Mouse (Mus musculus): ENCODE results near the gene Kdm2b.

The Kdm2b gene

DNA sequence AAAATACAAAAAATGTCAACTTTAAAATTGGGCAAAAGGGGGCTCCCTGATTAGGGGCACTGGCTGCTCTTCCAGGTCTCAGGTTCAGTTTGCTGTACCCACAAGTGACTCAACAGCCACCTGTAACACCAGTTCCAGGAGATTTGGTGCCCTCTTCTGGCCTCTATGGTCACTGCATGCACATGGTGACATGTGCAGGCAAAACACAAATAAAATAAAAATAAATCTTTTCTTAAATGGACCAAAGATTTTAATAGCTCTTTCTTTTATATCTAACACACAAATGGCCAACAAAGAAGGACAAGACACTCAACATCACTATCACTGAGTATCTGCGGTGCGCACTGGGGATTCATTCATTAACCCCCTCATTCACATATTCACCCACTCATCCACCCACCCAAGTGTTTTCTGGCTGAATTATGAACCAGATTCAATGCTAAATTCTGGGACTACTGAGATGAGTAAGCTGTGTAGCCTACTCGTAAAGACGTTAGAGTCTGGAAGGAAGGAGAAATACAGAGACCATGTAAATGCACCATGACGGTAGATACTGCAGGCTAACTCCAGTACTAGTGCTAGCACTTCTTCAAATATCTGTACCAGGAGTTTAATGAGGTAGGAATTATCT is 95.5 kb downstream of the Kdm2b start:
- DNase-seq (ENCODE audit: extremely low spot score), result peak; percentile 45

DNA sequence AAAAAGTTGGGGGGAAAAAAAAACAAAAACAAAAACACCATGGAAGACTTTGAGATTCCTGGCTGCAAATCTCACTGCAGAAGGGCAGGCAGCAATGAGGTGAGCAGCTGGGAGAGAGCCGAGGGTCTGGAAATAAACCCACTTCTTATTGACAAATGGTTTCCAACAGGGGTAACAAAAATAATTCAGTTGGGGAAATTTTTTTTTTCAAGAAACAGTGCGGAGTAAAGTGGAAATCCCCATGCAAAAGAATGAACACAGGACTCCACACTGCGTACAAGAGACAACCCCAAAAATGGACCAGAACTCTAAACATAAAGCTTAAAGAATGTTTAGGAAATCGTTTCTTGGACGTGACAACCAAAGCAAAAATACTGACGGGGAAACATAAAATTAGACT is 96.4 kb downstream of the Kdm2b start:
- DNase-seq (ENCODE audit: extremely low spot score), result no peak

DNA sequence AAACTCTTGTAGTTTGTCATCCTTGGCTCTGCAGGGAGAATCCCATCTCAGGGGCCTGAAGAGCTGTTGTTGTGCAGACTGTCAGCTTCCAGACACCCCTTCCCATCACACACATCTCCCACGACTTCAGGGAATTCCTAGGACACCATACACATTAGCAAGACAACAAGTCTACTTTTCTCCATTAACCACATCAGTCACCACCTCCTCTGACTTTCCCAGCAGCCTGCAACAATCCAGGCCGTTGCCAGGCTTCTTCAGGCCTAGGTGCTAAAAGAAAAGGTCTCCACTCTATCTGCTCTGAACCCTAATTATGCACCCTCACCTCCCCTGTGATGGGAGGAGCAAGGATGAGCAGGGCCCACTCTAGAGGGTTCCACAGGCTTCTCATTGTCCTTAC is 99.2 kb downstream of the Kdm2b start:
- DNase-seq (ENCODE audit: extremely low spot score), result no peak

DNA sequence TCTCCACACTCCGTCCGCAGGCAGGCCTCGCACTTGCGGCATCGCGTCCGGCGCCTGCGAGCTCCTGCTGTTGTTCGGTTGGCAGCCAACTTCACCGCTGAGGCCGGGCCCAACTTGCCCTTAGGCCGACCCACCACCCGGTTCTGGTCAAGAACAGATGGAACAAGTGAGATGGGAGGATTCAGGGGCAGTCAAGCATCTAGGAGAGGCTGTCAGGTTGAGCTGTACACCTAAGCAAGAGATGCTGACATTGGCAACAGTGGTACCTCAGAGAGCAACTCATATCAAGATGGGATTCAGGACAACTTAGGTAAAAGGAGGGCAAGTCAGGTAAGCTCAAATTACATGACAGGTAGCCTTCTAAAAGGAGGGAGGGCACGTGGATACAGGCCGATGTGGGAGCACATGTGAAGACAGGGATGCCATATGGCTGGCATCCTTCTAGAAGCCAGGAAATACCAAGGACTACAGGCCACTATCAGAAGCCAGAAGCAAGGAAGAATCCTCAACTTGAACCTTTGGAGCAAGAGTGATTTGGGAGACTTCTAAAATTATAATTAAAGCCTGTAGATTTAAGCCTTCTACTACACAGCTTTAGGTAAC is 100.9 kb downstream of the Kdm2b start:
- no peak for DNase-seq (ENCODE audit: extremely low spot score)

DNA sequence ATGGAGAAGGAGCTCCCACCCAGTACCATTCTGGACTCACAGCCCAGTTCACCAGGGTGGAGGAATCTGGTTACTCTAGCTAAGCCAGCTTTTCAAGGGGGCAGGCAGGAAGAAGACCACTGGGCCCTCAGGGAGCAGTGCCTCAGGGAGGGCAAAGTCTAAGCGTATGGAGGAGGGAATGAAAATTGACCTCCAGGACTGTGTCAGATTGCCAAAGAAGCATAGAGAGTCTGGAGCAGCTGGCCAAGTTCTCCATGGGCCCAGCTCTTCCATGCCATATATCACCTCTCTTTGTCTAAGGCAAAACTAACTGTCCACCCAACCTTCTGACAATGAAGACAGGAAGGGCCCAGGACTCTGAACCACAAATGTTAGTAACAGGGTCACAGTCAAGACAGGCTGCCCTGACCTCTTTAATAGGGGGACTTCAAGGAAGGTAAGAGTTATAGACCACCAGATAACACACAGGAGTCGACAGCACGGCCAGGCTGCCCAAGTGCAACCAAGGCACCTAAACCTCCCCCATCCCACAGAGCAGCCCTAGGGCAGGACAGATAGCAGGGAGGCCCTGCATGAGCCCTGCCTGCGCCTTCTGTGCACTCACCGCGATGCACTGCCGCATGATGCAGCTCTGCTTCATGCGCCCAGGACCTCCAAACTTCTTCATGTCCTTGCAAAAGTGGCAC is 101.6 kb downstream of the Kdm2b start:
- DNase-seq (ENCODE audit: extremely low spot score), result no peak

DNA sequence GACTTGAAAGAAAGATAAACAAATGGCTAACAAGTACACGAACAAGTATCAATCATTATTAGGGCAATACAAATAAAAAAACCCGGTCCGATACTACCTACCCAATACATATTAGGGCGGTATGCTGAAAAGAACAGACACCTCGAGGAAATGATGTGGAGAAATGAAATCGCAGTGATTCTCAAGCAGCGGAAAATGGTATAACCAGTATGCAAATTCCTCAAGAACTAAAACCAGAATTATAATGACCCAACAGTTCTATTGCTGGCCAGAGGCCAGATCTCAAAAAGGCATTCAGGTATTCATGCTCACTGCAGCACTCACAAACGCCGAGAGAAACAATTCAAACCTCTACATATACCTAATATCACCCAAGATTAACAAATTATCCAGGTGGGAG is 102.6 kb downstream of the Kdm2b start:
- no peak for DNase-seq (ENCODE audit: extremely low spot score)

DNA sequence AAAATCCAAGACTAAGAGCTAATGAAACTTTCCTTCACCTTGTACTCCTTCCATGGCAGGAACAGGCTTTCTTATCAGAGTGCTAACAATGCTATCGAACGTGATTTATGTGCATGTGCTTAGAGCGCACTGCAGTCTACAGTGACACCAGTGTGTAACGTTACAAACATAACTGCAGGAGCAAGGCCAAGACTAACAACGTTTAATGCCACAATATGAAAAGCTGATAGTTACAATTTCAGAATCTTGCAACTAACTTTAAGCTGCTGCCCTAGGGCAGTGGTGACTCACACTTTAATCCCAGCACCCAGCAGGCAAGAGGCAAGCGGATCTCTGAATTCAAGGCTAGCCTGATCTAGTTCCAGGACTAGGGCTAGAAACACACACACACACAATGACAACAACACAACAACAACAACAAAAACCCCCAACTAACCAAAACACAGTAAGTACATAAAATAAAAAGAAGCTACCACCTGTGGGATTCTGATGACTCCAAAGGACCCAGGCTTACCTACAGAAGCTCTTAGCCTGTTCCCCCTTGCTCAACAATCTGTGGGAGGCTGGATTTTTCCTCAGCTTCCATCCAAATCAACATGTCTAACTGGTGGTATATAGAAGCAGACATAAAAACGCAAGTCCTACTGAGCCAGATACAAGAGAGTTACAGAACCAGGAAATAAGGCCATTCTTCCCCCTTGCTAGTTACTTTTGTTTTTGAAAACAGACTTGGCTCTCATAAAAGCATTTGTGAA is 104.9 kb downstream of the Kdm2b start:
- no peak for DNase-seq (ENCODE audit: extremely low spot score)

DNA sequence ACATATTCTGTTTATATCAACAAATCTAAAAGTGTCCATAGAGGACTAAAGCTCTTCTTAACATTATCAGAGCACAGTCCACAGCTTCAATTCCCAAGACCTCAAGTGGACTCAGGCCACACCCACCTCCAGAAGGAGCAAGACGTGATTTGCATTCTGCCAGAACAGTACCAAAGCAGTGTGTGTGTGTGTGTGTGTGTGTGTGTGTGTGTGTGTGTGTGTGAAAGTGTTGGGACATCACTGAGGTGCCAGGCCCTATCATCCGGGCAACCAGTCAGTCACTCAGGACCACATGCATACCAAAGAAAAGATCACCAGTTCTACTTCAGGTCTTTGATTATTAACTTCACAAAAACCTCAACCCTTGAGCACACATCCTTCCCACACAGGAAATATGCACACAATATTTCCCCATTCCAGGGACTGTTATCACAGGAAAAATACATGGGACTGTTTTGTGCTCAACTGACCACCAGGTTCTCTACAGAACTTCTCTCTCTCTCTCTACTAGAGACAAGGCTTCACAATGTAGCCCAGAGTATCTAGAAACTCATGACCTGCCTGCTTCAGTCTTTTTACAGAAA is 105.9 kb downstream of the Kdm2b start:
- no peak for DNase-seq (ENCODE audit: extremely low spot score)

DNA sequence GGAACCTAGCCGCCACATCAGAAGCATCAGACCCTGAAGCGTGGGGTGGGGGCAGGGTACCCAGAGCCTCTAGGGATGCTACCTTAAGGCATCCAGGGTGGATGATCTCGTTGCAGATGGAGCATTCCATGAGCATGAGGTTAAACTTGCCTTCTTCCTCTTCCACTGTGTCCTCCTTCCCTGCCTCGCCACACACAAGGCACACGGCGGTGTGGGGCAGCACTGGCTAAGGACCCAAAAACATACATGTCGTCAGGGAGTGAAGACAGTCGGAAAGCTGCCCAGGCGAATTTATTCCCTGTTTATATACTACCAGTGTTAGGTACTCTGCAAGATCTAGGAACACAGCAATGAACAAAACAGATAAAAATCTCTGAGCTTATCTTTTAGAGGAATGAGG is 106.4 kb downstream of the Kdm2b start:
- DNase-seq (ENCODE audit: extremely low spot score), result no peak

DNA sequence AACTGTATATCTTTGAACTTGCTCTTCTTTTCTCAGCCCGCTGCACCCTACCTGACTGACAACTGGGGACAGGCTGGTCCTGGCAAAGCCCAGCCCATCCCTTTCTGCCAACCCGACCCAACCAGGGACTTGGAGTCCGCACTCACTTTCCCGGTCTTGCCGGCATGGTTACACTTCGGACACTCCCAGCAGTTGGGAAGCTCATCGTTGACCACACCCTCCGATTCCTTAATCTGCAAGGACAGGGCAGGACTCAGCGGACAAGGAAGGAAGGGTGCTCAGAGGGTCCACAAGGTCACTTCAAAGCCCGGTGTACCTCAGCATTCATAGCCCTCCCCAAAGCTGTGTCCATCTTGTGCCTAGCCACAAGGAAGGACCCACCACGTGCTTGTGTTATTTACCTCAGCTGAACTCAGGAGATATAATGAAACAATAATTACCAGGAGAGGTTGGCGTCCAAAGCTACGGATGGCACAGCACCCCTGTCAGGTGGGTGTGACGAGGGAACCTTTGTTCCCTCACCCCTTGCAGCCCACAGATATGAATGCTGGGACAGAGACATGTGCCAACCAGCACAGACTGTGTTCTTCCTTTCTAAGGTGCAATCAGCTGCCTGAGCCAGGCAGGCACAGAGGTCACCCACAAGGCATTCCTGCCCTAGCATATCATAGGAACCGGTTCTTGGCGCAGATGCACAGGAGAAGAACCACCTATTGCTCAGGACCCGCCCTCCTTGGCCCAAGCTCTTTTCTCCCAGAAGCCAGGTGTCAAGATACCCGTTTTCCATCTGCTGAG is 107.2 kb downstream of the Kdm2b start:
- no peak for DNase-seq (ENCODE audit: extremely low spot score)

DNA sequence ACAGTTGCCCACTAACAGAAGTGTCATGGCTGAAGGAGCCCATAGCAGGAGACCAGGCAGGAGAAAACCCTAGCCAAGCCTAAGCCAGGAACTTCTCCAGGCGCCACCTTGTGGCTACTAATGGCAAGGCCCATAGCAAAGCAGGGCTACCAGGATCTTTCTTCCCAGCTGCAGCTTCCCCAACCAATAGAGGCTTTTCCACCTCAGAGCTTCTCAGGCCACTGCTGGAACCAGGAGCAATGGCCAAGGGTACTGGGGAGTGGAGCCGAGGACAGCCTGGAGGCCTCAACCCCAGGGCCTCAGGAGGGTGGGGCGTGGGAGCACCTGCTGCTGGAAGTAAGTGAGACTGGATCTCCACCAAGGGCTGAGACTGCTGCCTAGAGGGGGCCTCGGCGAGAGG is 108.3 kb downstream of the Kdm2b start:
- DNase-seq (ENCODE audit: extremely low spot score), result peak; percentile 58

DNA sequence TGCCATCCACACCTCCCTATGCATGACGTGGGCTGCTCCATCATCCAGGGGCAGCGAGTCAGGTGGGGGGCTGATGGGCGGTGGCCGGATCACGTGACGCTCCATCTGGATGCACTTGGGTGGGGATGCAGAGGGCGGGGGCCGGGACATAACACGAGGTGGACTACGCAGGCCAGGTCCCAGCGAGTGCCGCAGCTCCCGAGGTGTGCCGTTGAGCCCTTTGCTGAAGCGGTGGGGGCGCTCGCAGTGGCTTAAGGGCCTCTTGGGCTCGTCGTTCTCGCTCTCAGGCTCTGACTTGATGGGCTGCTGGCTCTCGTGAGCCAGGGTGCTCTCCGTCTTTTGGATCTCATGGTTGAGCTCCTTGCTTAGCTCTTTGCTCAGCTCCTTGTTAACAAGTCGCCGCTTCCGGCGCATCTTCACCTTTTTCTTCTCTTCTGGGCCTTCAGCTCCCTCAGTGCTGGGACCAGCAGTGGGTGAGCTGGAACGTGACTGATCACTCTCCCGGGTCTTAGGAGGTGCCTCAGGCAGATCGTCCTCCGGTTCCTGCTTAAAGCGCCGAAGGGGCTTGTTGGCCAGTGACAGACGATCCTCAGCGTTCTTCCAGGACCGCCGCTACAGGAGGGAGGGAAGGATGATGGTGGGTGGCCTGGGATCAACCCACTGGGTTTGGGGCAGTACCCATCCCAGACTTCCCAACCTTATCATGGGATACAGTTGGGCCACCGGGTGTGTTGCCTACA is 109.2 kb downstream of the Kdm2b start:
- DNase-seq (ENCODE audit: extremely low spot score), result no peak

DNA sequence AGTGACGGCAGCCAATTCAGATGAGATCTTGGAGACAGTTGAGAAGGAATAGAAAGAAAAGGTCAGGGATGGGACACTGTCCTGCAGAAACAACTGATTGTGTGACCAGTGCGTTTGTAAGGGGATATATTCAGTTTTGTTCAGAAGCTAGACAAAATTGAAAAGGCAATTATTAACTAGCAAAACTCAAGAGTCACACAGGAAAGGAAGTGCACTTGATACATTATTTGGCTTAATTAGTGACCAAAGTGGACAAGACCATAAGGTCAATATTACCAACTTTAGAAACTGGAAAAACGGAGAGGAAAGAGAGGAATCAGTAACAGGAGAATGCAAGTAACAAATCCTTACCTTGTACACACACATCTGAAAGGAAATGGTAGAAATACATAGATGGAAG is 113.0 kb downstream of the Kdm2b start:
- no peak for DNase-seq (ENCODE audit: extremely low spot score)

DNA sequence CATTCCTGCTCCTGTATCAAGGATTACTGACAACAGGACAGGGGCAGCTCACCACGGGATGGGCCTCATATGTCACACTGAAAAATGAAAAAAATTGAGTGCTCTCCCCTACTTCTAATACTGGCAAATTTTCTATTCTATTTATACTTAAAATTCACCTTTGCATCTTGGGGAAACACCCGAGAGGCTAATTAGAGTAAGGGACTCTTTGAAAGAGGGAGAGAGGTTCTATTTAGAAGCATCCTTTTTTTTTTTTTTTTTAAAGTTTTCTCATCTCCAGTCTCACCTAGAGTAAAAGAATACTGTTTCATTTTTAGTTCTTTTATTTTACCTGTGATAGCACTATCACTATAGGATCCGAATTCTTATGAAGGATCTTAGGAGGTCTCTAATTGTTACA is 115.3 kb downstream of the Kdm2b start:
- no peak for DNase-seq (ENCODE audit: extremely low spot score)

DNA sequence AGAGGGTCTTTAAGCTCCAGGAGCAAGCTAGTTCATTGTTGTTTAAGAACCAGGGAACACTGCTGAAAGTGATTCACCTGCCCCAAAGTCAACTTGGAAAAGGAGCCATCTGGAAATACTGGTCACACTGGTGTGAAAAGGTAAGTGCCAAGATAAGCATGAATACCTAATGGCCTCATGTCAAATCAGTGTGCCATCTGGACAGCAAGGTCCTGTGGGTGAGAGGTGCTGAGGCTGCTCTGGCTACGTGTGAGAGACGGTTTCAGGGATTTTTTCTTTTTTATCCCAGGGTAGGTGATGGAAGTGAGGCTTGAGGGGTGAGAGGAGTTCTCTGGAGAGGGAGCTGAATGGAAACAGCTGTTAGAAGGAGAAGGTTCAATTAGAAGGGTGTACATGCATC is 116.0 kb downstream of the Kdm2b start:
- no peak for DNase-seq (ENCODE audit: extremely low spot score)

DNA sequence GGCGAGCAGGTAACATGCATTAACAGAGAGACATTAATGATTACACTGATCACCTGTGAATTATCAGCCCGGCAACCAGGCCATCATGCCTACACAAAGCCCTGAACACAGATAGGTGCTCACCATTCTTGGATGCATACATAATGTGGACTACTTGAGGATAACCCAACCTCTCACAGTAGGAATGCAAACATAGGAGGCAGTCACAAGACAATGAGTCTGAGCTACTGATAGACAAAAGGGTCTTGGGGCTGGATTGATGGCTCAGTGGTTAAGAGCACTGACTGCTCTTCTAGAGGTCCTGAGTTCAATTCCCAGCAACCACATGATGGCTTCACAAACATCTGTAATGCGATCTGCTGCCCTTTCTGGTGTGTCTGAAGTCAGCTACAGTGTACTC is 117.0 kb downstream of the Kdm2b start:
- no peak for DNase-seq (ENCODE audit: extremely low spot score)

DNA sequence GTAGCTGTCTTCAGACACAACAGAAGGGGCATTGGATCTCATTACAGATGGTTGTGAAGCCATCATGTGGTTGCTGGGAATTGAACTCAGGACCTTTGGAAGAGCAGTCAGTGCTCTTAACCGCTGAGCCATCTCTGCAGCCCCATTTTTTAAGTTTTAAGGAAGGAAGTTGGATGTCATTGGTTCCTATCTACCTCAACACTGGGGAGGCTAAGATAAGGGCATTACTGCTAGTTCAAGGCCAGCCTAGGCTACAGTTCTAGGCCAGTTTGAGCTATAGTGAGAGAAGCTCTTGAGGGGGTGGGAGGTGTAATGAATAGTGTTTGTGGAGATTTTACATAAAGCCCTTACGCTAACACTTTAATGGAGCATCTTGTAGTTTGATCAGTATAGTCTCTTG is 126.6 kb downstream of the Kdm2b start:
- DNase-seq (ENCODE audit: extremely low spot score), result no peak

DNA sequence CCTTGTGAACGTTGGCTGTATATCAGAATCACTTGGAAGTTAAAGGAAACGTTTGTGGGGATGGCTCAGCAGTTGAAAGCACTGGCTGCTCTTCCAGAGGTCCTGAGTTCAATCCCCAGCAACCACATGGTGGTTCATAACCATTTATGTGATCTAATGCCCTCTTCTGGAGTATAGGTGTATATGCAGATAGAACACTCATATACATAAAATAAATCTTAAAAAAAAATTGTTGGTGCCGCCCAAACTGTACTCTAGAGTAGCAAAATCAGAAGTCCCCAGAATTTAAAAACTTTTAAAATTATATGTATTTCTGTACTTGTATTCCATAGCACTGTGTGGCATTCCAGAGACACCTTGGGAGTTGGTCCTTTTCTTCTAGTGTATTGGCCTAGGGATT is 133.8 kb downstream of the Kdm2b start:
- no peak for DNase-seq (ENCODE audit: extremely low spot score)

DNA sequence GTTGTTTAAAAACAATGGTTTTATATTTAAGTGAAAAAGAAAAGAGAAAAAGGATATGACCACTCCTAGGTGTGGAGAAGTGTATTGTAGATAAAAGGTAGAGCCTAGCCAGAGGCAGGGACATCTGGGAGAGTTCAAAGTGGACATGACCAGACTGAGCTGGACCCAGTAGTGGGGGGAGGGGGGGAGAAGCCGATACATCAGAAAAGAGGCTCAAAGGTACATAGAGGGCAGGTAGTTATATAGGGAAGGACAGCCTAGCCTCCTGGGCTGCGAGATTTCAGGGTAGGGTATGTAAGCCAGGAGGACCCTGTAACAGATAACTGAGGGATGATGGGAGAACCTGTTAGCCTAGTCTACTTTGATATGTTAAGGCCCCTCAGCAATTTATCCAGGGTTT is 137.0 kb downstream of the Kdm2b start:
- DNase-seq (ENCODE audit: extremely low spot score), result no peak

DNA sequence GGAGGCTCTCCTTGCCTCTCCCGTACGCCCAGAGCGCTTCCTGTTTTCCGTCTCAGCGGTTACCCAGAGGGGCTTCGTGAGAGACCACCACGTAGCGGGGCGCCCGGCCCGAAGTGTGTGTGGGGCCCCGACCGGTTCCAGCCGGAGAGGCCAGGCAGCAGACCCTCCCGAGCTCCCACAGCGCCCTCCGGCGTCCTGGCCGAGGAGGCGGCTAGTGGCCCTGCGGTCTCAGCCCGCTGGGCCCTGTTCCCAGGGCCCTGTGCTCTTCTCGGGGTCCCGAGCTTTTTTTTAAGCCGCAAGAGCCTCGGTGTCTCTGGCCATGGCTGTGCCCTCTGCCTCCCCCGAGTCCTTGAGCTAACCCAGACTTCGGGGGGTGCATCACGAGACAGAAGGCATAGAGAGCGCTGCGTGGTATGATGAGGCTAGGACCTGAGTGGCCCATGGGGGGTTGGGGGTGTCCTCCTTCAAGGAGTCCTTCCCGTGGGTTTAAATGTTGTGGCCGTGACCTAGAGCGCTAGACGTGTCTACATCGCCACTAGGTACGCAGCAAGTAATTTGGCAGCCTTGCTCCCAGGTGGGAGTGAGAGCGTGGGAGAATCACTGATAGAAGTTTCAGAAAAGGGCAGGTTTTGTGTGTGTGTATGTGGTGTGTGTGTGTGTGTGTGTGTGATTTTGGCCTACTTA is 139.2 kb downstream of the Kdm2b start:
- no peak for DNase-seq (ENCODE audit: extremely low spot score)

All from embryo, embryonic 9.5 days (tissue).